Mouse (Mus musculus): ENCODE measurements around the gene Nop10.
"Not testable (repeated sequence)": the region's sequence is repeated elsewhere in the genome, so short reads cannot be mapped to it uniquely, and the experiment has no call there.

Gene Nop10

GRCm38 (mm10) chr2:112262779-112263295 lies 1.1 kb downstream of the Nop10 start:
- intact Hi-C loops (cut with DNase I): loop anchor here (10.0 kb wide), 2 partner anchors 72 to 192 kb away; partner anchors contain the start of gene Emc7

GRCm38 (mm10) chr2:112264364-112264763 lies 2.6 kb downstream of the Nop10 start:
- intact Hi-C loops (cut with DNase I): loop anchor here (10.0 kb wide), 2 partner anchors 70 to 190 kb away; partner anchors contain the start of gene Emc7

- intact Hi-C loops (cut with DNase I): loop anchor here (10.0 kb wide), 2 partner anchors 69 to 189 kb away; partner anchors contain the start of gene Emc7
These were observed 3.9 kb downstream of the Nop10 start, which contains the start of gene Slc12a6 for GRCm38 (mm10) chr2:112265448-112266241. TSS of gene Slc12a6 (plus strand) at chr2:112265825.

DNA sequence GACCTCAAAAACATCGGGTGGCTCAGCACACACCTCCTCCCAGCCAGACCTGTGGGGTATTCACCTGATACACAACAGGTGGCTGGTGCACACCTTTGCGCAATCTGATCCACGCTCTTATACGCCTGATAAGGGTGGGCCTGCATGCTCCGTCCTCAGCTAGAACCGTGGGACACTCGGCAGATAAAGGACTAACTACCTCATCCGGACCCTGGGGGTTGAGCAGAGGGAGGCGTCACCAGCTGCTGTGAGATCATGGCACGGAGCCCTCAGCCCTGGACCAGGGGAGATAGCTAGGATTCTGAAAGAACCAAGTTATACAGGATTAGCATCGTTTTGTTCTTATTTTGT lies 4.5 kb downstream of the Nop10 start, which contains the start of gene Gm21985:
Gene Gm21985, plus strand, starts transcription at position 73 of the 351 bp plus-strand sequence.
- intact Hi-C loops (cut with DNase I): loop anchor here (10.0 kb wide), 2 partner anchors 69 to 189 kb away; partner anchors contain the start of gene Emc7

DNA sequence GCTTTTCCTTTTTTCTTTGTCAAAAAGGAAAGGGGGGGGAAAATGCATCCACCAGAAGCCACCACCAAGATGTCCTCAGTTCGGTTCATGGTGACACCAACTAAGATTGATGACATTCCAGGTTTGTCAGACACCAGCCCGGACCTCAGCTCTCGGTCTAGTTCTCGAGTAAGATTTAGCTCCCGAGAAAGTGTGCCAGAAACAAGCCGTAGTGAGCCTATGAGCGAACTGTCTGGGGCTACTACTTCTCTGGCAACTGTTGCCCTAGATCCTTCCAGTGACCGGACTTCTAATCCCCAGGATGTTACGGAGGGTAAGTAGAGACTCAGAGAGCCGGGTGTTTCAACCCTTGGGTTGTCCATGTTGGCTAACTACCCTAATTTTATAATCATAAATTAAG lies 5.1 kb downstream of the Nop10 start:
- intact Hi-C loops (cut with DNase I): loop anchor here (10.0 kb wide), 2 partner anchors 68 to 188 kb away; partner anchors contain the start of gene Emc7

DNA sequence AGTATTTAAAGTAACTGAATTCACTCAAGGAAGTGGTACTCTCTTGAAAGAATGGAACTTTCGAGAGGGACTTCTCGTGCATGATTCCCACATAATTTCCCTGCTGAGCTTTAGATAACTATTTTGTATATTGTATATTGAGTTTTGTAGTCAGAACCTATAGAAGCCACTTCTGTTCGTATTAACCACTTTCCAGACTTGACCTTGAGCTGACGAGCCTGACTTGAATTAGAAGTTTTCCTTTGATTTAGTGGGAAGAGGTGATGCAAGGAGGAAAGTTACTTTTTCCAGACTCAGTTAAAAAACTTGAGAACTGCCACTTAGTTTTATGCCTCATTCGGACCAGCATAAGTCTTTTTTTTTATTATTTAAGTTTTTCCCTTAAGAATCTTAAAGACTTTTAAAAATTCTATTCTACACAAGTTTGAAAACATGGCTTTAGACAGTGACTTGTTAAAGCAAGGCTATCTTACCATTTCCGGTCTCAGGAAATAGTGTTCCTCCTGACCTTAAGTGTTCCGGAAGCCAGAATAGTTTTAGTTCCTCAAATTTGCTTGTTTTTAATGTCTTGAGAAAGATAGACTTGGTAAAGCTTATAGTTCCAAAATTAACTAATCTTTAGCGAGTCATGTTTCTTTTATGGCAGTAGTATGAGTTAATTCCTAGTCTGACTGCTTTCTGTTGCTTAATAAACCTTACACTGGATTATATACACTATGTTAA lies 6.0 kb downstream of the Nop10 start:
- intact Hi-C loops (cut with DNase I): loop anchor here (10.0 kb wide), 2 partner anchors 67 to 187 kb away; partner anchors contain the start of gene Emc7

- intact Hi-C loops (cut with DNase I): no loop called here
These were observed 8.3 kb downstream of the Nop10 start for GRCm38 (mm10) chr2:112270011-112270410.

DNA sequence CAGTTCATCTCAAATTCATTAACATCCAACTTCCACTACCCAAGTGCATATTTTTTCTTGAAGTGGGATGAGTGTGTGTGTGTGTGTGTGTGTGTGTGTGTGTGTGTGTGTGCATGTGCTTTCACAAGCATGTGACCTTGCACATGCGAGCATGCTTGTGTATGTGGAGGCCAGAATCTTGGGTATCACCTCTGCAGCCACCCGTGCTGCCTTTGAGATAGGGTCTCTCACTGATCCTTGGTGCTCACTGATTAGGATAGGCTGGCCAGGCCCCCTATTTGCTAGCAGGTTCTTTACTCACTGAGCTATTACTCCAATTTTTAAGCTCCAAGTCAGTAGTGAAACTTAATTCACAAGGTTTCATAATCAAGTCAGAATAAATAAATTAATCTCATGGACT lies 11.2 kb downstream of the Nop10 start:
- intact Hi-C loops (cut with DNase I): no loop called here

- intact Hi-C loops (cut with DNase I): no loop called here
These were observed 11.7 kb downstream of the Nop10 start for GRCm38 (mm10) chr2:112273474-112273873.

- intact Hi-C loops (cut with DNase I): no loop called here
These were observed 15.1 kb downstream of the Nop10 start for GRCm38 (mm10) chr2:112276870-112277269.

- intact Hi-C loops (cut with DNase I): no loop called here
These were observed 21.1 kb downstream of the Nop10 start for GRCm38 (mm10) chr2:112282846-112283245.

DNA sequence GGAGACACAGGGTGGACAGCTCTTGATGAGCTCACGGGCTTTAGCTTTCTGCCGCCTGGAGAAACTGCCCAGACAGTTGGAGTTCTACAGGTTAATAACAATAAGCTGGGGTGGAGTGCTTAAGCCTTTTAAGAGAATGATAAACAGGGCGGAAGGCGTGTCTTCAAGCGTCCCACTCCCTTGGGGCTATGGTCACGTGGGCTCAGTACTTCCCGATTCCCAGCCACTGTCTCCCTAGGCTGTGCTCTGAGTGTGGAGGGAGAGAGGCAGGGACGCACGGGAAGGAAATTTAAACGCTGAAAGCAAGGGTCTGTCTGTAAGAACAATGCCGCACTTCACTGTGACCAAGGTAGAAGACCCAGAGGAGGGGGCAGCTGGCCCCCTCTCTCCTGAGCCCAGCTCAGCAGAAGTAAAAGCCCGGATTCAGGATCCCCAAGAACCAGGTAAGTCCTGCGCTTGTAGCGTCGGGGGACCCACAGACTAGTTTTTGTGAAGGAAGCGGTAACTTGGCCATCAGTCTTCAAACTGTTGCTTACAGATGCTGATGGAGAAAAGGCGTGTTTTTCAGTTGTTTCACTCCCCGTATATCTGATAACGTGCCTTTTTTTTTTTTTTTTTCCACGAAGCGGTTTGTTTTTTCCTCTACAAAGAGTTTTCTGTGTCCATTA lies 22.8 kb downstream of the Nop10 start:
- intact Hi-C loops (cut with DNase I): no loop called here

GRCm38 (mm10) chr2:112285031-112285390 lies 23.3 kb downstream of the Nop10 start:
- intact Hi-C loops (cut with DNase I): no loop called here

DNA sequence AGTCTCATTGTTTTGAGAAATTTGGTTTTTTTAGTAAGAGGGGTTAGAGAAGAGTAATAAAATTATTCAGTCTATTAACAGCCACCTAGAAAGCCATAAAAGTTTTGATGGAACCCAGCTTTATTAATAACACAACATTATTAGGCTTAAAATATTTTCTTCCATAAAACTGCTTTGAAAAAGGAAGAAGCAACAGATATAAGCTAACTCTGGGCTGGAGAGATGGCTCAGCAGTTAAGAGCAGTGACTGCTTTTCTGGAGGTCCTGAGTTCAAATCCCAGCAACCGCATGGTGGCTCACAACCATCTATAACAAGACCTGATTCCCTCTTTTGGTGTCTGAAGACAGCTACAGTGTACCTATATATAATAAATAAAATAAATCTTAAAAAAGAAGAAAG lies 24.3 kb downstream of the Nop10 start:
- intact Hi-C loops (cut with DNase I): not testable (repeated sequence)

DNA sequence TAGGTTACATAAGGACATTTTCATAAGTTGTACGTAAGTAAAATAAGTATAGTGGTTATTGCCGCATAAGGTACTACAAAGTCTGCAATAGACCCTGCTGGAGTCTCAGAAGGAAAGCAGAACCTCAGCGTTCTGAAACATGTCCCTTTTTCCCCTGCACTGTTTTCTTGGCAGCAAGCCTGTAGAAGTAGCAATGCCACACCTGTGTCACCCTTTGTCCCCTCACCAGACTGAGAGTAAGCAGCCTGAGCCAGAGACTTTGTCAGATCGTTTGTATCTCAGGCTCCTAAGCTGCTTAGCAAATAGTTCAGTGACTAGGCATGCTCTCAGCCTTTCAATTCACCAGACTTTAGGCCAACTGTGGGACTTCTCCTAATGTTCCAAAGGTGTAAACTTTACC lies 25.3 kb downstream of the Nop10 start:
- intact Hi-C loops (cut with DNase I): no loop called here

- intact Hi-C loops (cut with DNase I): no loop called here
These were observed 27.8 kb downstream of the Nop10 start for GRCm38 (mm10) chr2:112289507-112289906.

DNA sequence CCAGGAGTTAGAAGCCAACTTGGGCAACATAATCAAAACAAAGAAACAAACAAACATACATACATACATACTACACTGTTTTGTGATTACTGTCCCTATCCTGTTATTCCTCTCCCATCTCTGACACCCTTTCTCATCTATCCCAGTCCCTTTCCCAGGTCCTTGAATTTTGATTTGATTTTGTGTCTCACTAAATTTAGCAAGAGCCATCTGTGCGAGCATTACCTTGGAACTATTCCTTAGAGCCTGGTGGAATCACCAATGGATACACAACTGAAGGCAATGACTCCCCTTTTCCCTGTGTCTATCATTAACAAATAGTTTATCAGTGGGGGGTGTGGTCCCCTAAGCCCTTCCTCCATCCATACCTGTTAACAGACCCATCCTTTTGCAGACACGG lies 31.1 kb downstream of the Nop10 start:
- intact Hi-C loops (cut with DNase I): no loop called here

DNA sequence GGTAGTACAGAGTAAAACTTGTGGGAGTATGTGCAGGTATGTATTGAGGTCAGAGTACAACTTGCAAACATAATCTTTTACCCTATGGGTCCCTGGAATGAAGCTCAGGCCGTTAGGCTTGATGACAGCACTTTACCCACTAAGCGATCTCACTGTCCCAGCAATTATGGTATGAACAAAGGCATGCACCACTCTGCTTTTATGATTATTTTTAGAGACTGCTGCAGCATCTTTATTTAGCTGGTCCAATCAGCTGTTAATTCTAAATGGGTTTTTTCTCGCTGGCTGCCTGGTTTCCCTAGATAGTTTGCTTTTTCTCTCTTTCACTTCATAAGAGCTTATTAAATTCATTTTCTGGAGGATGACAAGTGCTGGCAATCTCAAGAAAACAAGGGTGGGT lies 34.5 kb downstream of the Nop10 start:
- intact Hi-C loops (cut with DNase I): no loop called here

DNA sequence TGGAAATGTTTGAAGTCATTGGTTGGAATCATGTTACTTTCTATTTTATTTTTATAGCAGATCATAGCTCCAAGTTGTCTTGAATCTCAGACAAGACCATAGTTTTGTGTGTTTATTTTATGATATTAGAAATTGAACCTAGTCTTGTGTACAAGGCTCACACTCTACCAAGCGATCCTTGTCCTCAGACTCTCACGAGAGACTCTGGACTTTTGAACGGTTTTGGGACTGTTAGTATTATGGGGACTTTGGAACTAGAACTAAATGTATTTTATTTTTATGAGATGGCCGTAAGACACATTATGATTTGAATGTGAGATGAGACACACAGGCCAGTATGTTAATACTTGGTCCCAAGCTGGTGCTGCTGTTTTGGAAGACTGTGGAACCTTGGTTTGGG lies 36.5 kb downstream of the Nop10 start:
- intact Hi-C loops (cut with DNase I): no loop called here

DNA sequence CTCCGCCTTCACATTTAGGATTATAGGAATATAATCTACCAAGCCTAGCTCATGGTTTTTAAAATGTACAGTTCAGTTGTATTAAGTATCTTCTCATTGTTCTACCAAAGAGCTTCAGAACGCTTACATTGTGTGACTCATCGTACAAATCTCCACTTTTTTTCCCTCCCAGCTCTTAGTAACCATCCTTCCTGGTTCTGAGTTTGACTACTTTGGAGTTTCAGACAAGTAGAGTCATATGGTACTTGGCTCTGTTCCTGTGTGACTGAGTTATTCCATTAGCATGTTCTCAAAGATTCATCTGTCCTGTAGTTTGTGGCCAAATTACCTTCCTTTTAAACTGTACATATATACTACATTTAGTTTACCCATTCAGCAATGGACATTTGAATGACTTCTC lies 46.9 kb downstream of the Nop10 start:
- intact Hi-C loops (cut with DNase I): no loop called here

DNA sequence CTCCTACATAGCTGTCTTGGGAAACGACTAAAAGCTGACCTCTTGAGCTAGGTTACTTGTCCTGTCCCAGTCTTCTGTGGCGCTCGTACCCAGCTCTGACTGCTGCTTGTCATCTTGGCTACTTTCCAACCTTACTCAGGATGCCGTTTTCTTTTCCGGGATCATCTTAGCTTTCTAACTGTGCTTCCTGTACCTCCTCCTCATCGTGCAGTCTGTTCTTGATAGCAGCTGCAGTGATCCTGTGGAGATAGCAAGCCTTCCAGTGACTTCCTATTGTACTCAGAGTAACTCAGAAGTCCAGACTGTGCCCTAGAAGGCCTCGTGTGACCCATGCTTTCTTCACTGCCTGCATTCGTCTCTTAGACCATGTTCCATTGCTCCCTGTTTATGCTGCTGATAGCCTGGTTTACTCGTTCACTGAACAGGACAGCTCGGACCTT lies 47.5 kb downstream of the Nop10 start:
- intact Hi-C loops (cut with DNase I): no loop called here
